Mouse (Mus musculus) liver, adult 2 months (tissue): ENCODE measurements at regions not wholly inside any gene's neighbourhood (a gene's known extent, or its start where the extent isn't known, plus 50 kb on each side); places are given as distances from the start of the nearest gene placed in this dataset.

ENCODE experiments used
- CTCF ChIP-seq: fragments of 200-500 bp; IDR thresholded peaks from 2 replicates; pipeline ENCODE4 v1.5.1; 2011; ENCODE audit warnings: low read depth, low read length, control low read depth
- POLR2A ChIP-seq: fragments of 200-500 bp; IDR thresholded peaks from 2 replicates; pipeline ENCODE4 v1.6.1; 2011; ENCODE audit warnings: low read length, control low read depth; ENCODE audit not compliant: insufficient read depth; ENCODE audit errors: extremely low read depth

- TF ChIP-seq CTCF (no peak), POLR2A (no peak)
Measured at GRCm38 (mm10) chr14:64574277-64574676, 470.2 kb downstream of the Prss52 start.
